Mouse (Mus musculus) liver, adult 2 months (tissue): ENCODE measurements around the gene C4b. TPM values are rescaled to one million over a fixed set of nuclear protein-coding genes. Genes with fewer than 3 reads are reported as not detected.
"Not testable (repeated sequence)": the region's sequence is repeated elsewhere in the genome, so short reads cannot be mapped to it uniquely, and the experiment has no call there.

ENCODE experiments used
- DNase-seq: peaks from one replicate; pipeline ENCODE4 v3.0.0-alpha.2; 2011; ENCODE audit warnings: low read depth, low spot score; ENCODE audit errors: extremely low read depth
- H3K27ac ChIP-seq: fragments of 200-500 bp; replicated peaks from 2 replicates; pipeline ENCODE4 v1.5.1; 2012; ENCODE audit warnings: low read depth, mild to moderate bottlenecking, control low read depth, inconsistent platforms, low read length; ENCODE audit not compliant: insufficient read depth
- H3K27me3 ChIP-seq: fragments of 200-500 bp; 2 replicates; pipeline ENCODE4 v1.6.1; 2012; ENCODE audit warnings: mild to moderate bottlenecking, moderate library complexity, low read length, inconsistent platforms; ENCODE audit not compliant: control insufficient read depth, insufficient read depth
- H3K36me3 ChIP-seq: fragments of 200-500 bp; 2 replicates; pipeline ENCODE4 v1.6.1; 2012; ENCODE audit warnings: low read length, inconsistent platforms; ENCODE audit not compliant: control insufficient read depth, insufficient read depth
- H3K4me1 ChIP-seq: fragments of 200-500 bp; 2 replicates; pipeline ENCODE4 v1.6.1; 2011; ENCODE audit warnings: low read length; ENCODE audit not compliant: control insufficient read depth, insufficient read depth
- H3K4me3 ChIP-seq: fragments of 200-500 bp; 2 replicates; pipeline ENCODE4 v1.5.1; 2011; ENCODE audit warnings: low read depth, mild to moderate bottlenecking, control low read depth, low read length, moderate library complexity; ENCODE audit not compliant: insufficient read depth
- H3K79me2 ChIP-seq: fragments of 200-500 bp; 2 replicates; pipeline ENCODE4 v1.6.1; 2012; ENCODE audit warnings: inconsistent platforms, mild to moderate bottlenecking, low read length, moderate library complexity; ENCODE audit not compliant: control insufficient read depth, insufficient read depth
- H3K9ac ChIP-seq: fragments of 200-500 bp; 2 replicates; pipeline ENCODE4 v1.6.1; 2012; ENCODE audit warnings: low read depth, mild to moderate bottlenecking, control low read depth, inconsistent platforms, low read length
- CTCF ChIP-seq: fragments of 200-500 bp; IDR thresholded peaks from 2 replicates; pipeline ENCODE4 v1.5.1; 2011; ENCODE audit warnings: low read depth, low read length, control low read depth
- POLR2A ChIP-seq: fragments of 200-500 bp; IDR thresholded peaks from 2 replicates; pipeline ENCODE4 v1.6.1; 2011; ENCODE audit warnings: low read length, control low read depth; ENCODE audit not compliant: insufficient read depth; ENCODE audit errors: extremely low read depth
- WGBS: fragments of 180-500 bp; shearing (Covaris S2); methylation state at CpG from one replicate; pipeline ENCODE4 v1.1.7; 2018; 5-methylcytosine and 5-hydroxymethylcytosine counted together
- polyA plus RNA-seq: library from polyadenylated mRNA; depleted of rRNA; stranded (reverse); fragments of >200 nt; gene quantifications from 2 replicates; pipeline ENCODE4 v1.2.3, GENCODE M21; 2012
- total RNA-seq: library from RNA; depleted of rRNA; stranded (reverse); fragments of >200 nt; gene quantifications from 2 replicates; pipeline ENCODE4 v1.2.3, GENCODE M21; 2014

C4b gene
- total and polyA plus RNA-seq, 2 experiments, result 421 to 742 TPM

DNA sequence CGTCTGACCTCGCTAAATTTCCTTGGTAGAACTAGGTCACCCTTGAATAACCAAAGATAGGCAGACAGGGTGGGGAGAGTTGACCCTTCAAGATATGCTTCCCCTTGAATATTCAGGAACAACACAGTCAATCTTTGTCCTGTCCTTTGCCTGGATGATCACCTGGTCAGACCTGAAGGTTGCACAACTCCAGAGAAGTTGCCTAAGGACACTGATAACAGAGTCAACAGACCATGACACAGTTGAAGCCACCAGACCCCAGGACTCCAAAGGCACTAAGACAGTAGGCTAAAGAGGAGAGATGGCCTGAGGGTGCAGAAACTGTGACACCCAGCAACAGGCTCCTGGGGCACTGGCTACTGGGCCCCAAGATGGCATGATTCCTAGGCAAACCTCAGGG lies 15.8 kb downstream of the C4b start:
- H3K36me3 ChIP-seq, result peaks cover 21% of the 10 kb centered on the region
- 35% methylated on average over 2 of the region's 2 CpGs for WGBS
- DNase-seq, result peak; percentile 98
- TF ChIP-seq POLR2A, result no peak
- peak overlapping the region; percentile 82 for H3K27ac ChIP-seq
- H3K4me3 ChIP-seq, result no peak overlapping the region
- peaks cover 30% of the 10 kb centered on the region for H3K4me1 ChIP-seq
- H3K27me3 ChIP-seq, result no peaks in the 10 kb centered on the region
- peak overlapping the region; percentile 29 for H3K9ac ChIP-seq
- no peaks in the 10 kb centered on the region for H3K79me2 ChIP-seq

DNA sequence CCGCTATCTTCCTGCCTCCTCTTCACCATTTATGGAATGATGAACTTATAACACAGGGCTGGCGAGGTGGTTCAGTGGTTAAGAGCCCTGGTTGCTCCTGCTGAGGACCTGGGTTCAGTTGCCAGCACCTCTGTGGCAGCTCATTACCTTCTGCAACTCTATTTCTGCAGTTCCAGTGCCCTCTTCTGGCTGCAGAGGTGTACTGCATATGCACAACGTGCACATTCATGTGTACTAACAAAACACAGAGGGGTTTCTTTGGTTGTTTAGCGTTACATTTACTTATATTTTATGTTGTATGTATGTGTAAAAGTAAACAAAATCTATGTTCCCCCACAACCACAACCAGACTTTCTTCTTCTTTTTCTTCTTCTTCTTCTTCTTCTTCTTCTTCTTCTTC lies 20.6 kb downstream of the C4b start:
- no peak overlapping the region for H3K27ac ChIP-seq
- no peak overlapping the region for H3K4me3 ChIP-seq
- peaks cover 5% of the 10 kb centered on the region for H3K4me1 ChIP-seq
- TF ChIP-seq CTCF (peak; percentile 44), POLR2A (no peak)
- 87% methylated on average over 4 of the region's 4 CpGs for WGBS
- no peaks in the 10 kb centered on the region for H3K27me3 ChIP-seq
- DNase-seq, result no peak
- no peak overlapping the region for H3K9ac ChIP-seq
- H3K36me3 ChIP-seq, result peaks cover 12% of the 10 kb centered on the region
- H3K79me2 ChIP-seq, result no peaks in the 10 kb centered on the region

DNA sequence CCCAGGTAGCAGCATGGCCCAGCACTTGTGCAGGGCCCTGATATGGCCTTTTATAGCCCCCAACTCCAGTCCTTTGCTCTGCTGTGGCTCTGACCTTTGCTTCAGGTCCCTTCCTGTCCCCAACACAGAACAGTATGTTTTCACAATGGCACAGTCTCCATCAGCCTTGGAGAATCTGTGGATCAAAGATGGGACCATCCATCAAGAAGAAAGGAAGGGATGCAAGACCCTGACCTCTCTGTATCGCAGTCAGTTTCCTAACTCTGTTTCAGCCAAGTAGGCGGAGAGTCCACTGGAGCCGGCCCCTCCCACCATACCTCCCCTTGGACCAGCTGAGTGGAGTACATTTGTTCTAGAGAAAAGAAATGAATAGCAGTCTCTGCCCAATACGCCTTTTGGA lies 21.4 kb downstream of the C4b start:
- H3K36me3 ChIP-seq, H3K4me1 ChIP-seq, H3K4me3 ChIP-seq, H3K27me3 ChIP-seq, H3K79me2 ChIP-seq, H3K9ac ChIP-seq, DNase-seq, H3K27ac ChIP-seq: not testable (repeated sequence)
- 50% methylated on average over 4 of the region's 4 CpGs for WGBS

DNA sequence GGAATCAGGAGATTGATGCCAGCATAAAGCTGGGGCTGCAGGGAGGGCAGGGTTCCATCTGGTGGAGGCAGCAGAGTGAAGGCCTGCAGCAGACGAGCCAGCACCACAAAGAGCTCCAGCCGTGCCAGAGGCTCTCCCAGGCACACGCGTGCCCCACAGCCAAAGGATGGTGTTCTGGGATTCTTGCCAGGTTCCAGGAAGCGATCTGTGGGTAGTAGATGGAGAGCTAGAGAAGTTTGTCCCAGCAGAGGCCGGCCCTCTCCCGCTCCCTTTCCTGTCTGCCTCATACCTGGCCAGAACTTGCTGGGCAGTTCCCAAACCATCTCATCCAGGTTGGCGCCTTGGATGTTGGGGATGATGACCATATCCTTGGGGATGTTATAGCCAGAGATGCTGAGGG lies 23.8 kb downstream of the C4b start:
- DNase-seq, H3K4me1 ChIP-seq, H3K27me3 ChIP-seq, H3K4me3 ChIP-seq, H3K9ac ChIP-seq, H3K27ac ChIP-seq, H3K79me2 ChIP-seq, H3K36me3 ChIP-seq: not testable (repeated sequence)
- WGBS, result 62% methylated on average over 8 of the region's 8 CpGs

DNA sequence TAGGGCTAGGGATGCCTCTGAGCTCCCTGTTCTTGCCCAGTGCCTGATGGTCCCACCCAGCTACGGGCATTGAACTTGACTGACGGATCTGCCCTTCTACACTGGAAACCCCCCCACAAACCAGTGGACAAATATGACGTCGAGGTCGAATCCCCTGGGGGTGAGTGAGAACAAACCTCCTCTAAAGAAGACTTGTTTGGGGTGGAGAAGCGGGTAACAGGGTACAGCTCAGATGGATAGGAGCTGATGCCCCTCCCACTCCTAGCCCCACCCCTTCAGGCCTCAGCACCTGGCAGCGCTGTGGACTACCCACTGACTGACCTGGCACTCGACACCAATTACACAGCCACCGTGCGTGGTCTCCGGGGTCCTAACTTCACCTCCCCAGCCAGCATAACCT lies 26.3 kb downstream of the C4b start:
- H3K79me2 ChIP-seq, result no peaks in the 10 kb centered on the region
- 89% methylated on average over 11 of the region's 11 CpGs for WGBS
- H3K4me1 ChIP-seq, result no peaks in the 10 kb centered on the region
- no peak overlapping the region for H3K27ac ChIP-seq
- no peak overlapping the region for H3K4me3 ChIP-seq
- no peaks in the 10 kb centered on the region for H3K27me3 ChIP-seq
- DNase-seq, result no peak
- H3K9ac ChIP-seq, result no peak overlapping the region
- no peaks in the 10 kb centered on the region for H3K36me3 ChIP-seq
- TF ChIP-seq POLR2A (no peak), CTCF (no peak)

DNA sequence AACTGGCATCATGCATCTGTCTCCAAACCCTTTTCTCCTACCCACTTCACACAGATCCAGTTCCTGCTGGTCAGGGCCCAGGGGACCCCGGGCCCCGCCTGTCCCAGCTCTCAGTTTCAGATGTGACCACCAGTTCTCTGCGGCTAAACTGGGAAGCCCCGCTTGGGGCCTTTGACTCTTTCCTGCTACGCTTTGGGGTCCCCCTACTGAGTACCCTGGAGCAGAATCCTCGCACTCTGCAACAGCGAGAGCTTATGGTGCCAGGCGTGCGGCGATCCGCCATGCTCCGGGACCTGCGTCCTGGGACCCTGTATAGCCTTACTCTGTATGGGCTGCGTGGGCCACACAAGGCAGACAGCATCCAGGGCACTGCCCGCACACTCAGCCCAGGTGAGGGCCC lies 27.4 kb downstream of the C4b start:
- 96% methylated on average over 15 of the region's 15 CpGs for WGBS
- DNase-seq, result no peak

DNA sequence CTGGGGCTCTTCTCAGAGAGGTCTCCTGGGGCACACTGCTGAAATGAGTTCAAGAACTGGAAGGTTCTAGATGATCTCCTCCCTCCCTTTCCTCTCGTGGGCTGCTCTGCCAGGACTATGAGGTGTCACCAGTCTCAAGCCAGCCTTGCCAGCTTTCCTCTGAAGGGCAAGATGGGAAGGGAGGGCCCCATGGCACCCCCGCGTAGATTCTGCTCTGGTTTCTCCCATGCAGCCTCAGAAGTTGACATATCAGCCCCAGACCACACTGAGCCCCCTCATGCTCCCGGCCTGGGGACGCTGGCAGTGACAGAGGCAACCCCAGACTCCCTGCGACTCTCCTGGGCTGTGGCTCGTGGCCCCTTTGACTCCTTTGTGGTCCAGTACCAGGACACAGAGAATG lies 28.2 kb downstream of the C4b start:
- H3K36me3 ChIP-seq, H3K27ac ChIP-seq, H3K4me1 ChIP-seq, H3K27me3 ChIP-seq, DNase-seq, H3K79me2 ChIP-seq, H3K9ac ChIP-seq, H3K4me3 ChIP-seq: not testable (repeated sequence)
- 94% methylated on average over 7 of the region's 7 CpGs for WGBS

More for the DNA sequence above, 27.4 kb downstream of the C4b start:
- Histone ChIP-seq H3K79me2 (no peaks in the 10 kb centered on the region), H3K4me3 (no peak overlapping the region), H3K27ac (no peak overlapping the region), H3K36me3 (no peaks in the 10 kb centered on the region), H3K9ac (no peak overlapping the region), H3K4me1 (no peaks in the 10 kb centered on the region), H3K27me3 (no peaks in the 10 kb centered on the region)
- TF ChIP-seq POLR2A (no peak), CTCF (no peak)

DNA sequence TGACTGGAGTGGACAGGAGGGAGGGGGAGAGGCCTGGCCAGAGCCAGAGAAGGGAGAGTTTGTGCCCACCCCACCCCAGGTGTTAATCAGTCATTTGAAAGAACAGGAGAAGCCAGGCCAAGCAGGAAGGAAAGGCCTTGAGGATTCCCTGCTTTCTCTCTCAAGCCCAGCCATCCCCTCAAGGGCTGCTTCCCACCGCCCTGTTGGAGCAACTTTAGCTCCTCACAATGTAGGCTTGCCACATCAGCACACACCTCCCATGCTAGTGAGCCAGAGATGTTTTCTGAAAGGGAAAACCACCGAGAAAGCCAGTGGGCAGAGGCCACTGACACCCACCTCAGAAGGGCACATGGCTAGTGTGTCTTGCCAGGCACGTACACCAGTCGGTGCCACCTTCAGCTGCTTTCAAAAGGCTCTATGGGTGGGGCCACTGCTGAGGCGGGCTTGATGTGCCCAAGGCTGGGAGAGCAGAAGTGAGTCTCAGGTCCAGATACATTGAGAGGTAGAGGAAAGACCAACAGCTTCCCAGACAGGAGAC lies 28.7 kb downstream of the C4b start:
- not testable (repeated sequence) for H3K27ac ChIP-seq, H3K27me3 ChIP-seq, H3K4me1 ChIP-seq, H3K79me2 ChIP-seq, H3K9ac ChIP-seq, DNase-seq, H3K36me3 ChIP-seq, H3K4me3 ChIP-seq
- WGBS, result 83% methylated on average over 5 of the region's 5 CpGs

DNA sequence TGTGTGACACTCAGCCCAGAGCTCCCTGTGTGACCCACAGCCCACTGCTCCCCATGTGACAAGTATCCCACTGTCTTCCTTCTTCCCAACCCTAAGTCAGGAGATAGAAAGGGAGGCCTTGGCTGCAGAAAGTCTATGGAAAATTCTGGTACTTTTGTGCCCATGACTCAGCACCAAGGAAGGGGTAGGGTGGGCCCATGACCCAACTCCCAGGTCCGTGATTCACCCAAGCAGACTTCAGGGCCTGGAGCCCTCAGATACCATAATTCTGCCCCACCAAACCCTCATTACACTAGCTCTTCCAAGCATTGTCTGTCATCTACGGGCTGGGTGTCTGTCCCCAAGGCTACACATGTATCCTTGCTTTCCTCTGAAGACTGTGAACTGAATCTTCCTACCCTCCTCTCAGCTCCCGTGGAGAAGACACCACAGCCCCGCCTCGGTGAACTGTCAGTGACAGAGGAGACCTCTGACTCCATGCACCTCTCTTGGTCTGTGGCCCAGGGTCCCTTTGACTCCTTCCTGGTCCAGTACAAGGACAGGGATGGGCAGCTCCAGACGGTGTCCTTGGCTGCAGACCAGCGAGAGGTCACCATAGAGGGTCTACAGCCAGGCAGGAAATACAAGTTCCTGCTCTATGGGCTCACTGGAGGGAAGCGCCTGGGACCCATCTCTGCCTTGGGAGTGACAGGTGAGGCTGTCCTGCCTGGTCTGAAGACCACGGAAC lies 29.3 kb downstream of the C4b start:
- not testable (repeated sequence) for H3K4me1 ChIP-seq, H3K27me3 ChIP-seq, H3K9ac ChIP-seq, H3K36me3 ChIP-seq, H3K79me2 ChIP-seq, H3K4me3 ChIP-seq, DNase-seq, H3K27ac ChIP-seq
- WGBS, result 75% methylated on average over 9 of the region's 9 CpGs
